Mouse (Mus musculus) liver, adult 2 months (tissue): ENCODE measurements at regions not wholly inside any gene's neighbourhood (a gene's known extent, or its start where the extent isn't known, plus 50 kb on each side); places are given as distances from the start of the nearest gene placed in this dataset.

Experiments
- DNase-seq: peaks from one replicate; pipeline ENCODE4 v3.0.0-alpha.2; 2011; ENCODE audit warnings: low read depth, low spot score; ENCODE audit errors: extremely low read depth
- H3K27ac ChIP-seq: fragments of 200-500 bp; replicated peaks from 2 replicates; pipeline ENCODE4 v1.5.1; 2012; ENCODE audit warnings: low read depth, mild to moderate bottlenecking, control low read depth, inconsistent platforms, low read length; ENCODE audit not compliant: insufficient read depth
- H3K27me3 ChIP-seq: fragments of 200-500 bp; 2 replicates; pipeline ENCODE4 v1.6.1; 2012; ENCODE audit warnings: mild to moderate bottlenecking, moderate library complexity, low read length, inconsistent platforms; ENCODE audit not compliant: control insufficient read depth, insufficient read depth
- H3K36me3 ChIP-seq: fragments of 200-500 bp; 2 replicates; pipeline ENCODE4 v1.6.1; 2012; ENCODE audit warnings: low read length, inconsistent platforms; ENCODE audit not compliant: control insufficient read depth, insufficient read depth
- H3K4me1 ChIP-seq: fragments of 200-500 bp; 2 replicates; pipeline ENCODE4 v1.6.1; 2011; ENCODE audit warnings: low read length; ENCODE audit not compliant: control insufficient read depth, insufficient read depth
- H3K4me3 ChIP-seq: fragments of 200-500 bp; 2 replicates; pipeline ENCODE4 v1.5.1; 2011; ENCODE audit warnings: low read depth, mild to moderate bottlenecking, control low read depth, low read length, moderate library complexity; ENCODE audit not compliant: insufficient read depth
- H3K79me2 ChIP-seq: fragments of 200-500 bp; 2 replicates; pipeline ENCODE4 v1.6.1; 2012; ENCODE audit warnings: inconsistent platforms, mild to moderate bottlenecking, low read length, moderate library complexity; ENCODE audit not compliant: control insufficient read depth, insufficient read depth
- H3K9ac ChIP-seq: fragments of 200-500 bp; 2 replicates; pipeline ENCODE4 v1.6.1; 2012; ENCODE audit warnings: low read depth, mild to moderate bottlenecking, control low read depth, inconsistent platforms, low read length
- CTCF ChIP-seq: fragments of 200-500 bp; IDR thresholded peaks from 2 replicates; pipeline ENCODE4 v1.5.1; 2011; ENCODE audit warnings: low read depth, low read length, control low read depth
- POLR2A ChIP-seq: fragments of 200-500 bp; IDR thresholded peaks from 2 replicates; pipeline ENCODE4 v1.6.1; 2011; ENCODE audit warnings: low read length, control low read depth; ENCODE audit not compliant: insufficient read depth; ENCODE audit errors: extremely low read depth
- WGBS: fragments of 180-500 bp; shearing (Covaris S2); methylation state at CpG from one replicate; pipeline ENCODE4 v1.1.7; 2018; 5-methylcytosine and 5-hydroxymethylcytosine counted together

- no peaks in the 10 kb centered on the region for H3K79me2 ChIP-seq
- no peak overlapping the region for H3K4me3 ChIP-seq
- H3K36me3 ChIP-seq, result no peaks in the 10 kb centered on the region
- no peak overlapping the region for H3K9ac ChIP-seq
- 41% methylated on average over 6 of the region's 6 CpGs for WGBS
- H3K4me1 ChIP-seq, result peaks cover 6% of the 10 kb centered on the region
- no peak for TF ChIP-seq CTCF
- TF ChIP-seq POLR2A, result no peak
- H3K27me3 ChIP-seq, result no peaks in the 10 kb centered on the region
- DNase-seq, result peak; percentile 25
- H3K27ac ChIP-seq, result no peak overlapping the region
Observed at GRCm38 (mm10) chr5:106313874-106314273, 144.1 kb downstream of the Barhl2 start.

DNA sequence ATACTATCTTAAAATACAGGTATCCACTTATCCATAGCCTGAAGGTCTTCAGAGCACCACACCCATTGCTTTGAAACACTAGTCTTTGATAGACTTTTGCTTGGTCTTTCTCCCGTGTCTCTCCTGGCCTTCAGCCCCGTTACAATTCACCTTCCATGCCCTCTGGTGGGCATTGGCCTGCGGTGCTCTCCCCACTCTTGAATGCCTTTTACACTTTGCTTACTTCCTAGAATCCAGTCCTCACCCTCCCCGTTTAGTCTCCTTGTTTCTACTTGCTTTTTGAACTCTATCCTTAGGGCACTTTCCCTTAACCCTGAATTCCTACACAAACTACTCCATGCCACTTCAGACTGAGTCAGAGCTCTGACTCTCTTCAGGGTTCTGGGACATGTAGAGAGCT lies 156.6 kb downstream of the Barhl2 start:
- no peak overlapping the region for H3K4me3 ChIP-seq
- no peak overlapping the region for H3K27ac ChIP-seq
- H3K36me3 ChIP-seq, result no peaks in the 10 kb centered on the region
- no peaks in the 10 kb centered on the region for H3K27me3 ChIP-seq
- H3K4me1 ChIP-seq, result no peaks in the 10 kb centered on the region; the same call in 1 of the 2 replicates
- H3K9ac ChIP-seq, result no peak overlapping the region
- TF ChIP-seq POLR2A, result no peak
- no peak for TF ChIP-seq CTCF
- 66% methylated on average over 4 of the region's 4 CpGs for WGBS
- DNase-seq, result no peak
- H3K79me2 ChIP-seq, result no peaks in the 10 kb centered on the region

GRCm38 (mm10) chr5:106296721-106297120 lies 161.2 kb downstream of the Barhl2 start:
- Histone ChIP-seq H3K4me3 (no peak overlapping the region), H3K27ac (no peak overlapping the region), H3K4me1 (no peaks in the 10 kb centered on the region; the same call in 1 of the 2 replicates), H3K36me3 (no peaks in the 10 kb centered on the region), H3K27me3 (no peaks in the 10 kb centered on the region), H3K9ac (no peak overlapping the region; the same call in 1 of the 2 replicates), H3K79me2 (no peaks in the 10 kb centered on the region)
- no peak for DNase-seq
- WGBS, result 73% methylated on average over 6 of the region's 6 CpGs
- TF ChIP-seq POLR2A, result no peak
- TF ChIP-seq CTCF, result no peak

DNA sequence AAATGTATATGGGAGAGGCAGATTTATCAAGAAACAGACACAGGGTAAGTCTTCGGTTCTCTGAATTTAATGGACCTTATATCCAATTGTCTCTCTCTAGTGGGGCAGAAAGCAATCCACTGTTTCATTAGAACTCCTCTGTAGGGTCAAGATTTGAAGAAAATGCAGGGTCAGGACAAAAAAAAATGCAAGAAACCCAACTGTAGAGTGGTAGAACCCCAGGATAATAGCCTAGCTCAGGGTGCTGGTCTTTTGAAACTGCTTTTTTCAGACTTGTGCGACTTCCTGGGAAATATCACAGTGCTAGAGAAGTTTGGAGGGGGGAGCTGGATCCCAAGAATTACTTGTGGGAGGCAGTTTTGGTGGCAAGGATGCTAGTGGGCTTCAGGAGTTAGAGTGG lies 162.0 kb downstream of the Barhl2 start:
- no peak overlapping the region for H3K4me3 ChIP-seq
- no peak overlapping the region for H3K27ac ChIP-seq
- no peaks in the 10 kb centered on the region for H3K36me3 ChIP-seq
- no peak for DNase-seq
- no peaks in the 10 kb centered on the region for H3K27me3 ChIP-seq
- no peaks in the 10 kb centered on the region for H3K79me2 ChIP-seq
- TF ChIP-seq POLR2A (no peak), CTCF (no peak)
- no peaks in the 10 kb centered on the region; the same call in 1 of the 2 replicates for H3K4me1 ChIP-seq
- WGBS, result 68% methylated on average over 2 of the region's 2 CpGs
- H3K9ac ChIP-seq, result no peak overlapping the region

GRCm38 (mm10) chr5:106295538-106295937 lies 162.4 kb downstream of the Barhl2 start:
- Histone ChIP-seq H3K36me3 (no peaks in the 10 kb centered on the region), H3K79me2 (no peaks in the 10 kb centered on the region), H3K27me3 (no peaks in the 10 kb centered on the region), H3K9ac (no peak overlapping the region), H3K4me1 (no peaks in the 10 kb centered on the region; the same call in 1 of the 2 replicates), H3K4me3 (no peak overlapping the region), H3K27ac (no peak overlapping the region)
- DNase-seq, result no peak
- TF ChIP-seq POLR2A (no peak), CTCF (no peak)
- 71% methylated on average over 3 of the region's 3 CpGs for WGBS

GRCm38 (mm10) chr5:106292387-106293229 lies 165.4 kb downstream of the Barhl2 start:
- H3K4me1 ChIP-seq, result no peaks in the 10 kb centered on the region; the same call in 1 of the 2 replicates
- no peaks in the 10 kb centered on the region for H3K36me3 ChIP-seq
- H3K27ac ChIP-seq, result no peak overlapping the region
- no peak overlapping the region for H3K9ac ChIP-seq
- TF ChIP-seq CTCF, result no peak
- TF ChIP-seq POLR2A, result no peak
- peak; percentile 46 for DNase-seq
- no peaks in the 10 kb centered on the region for H3K27me3 ChIP-seq
- H3K4me3 ChIP-seq, result no peak overlapping the region
- no peaks in the 10 kb centered on the region for H3K79me2 ChIP-seq
- 72% methylated on average over 16 of the region's 16 CpGs for WGBS
